Mouse (Mus musculus): ENCODE data around the gene Treml2. TPM values are rescaled to one million over a fixed set of nuclear protein-coding genes. Genes with fewer than 3 reads are reported as not detected.

Gene Treml2
- not detected for polyA plus RNA-seq (2014; fragmentation: Illumina TruSeq; extraction: RNeasy Lipid Tissue Mini Kit (QIAGEN cat#74804); ENCODE audit: low read depth, low replicate concordance)

DNA sequence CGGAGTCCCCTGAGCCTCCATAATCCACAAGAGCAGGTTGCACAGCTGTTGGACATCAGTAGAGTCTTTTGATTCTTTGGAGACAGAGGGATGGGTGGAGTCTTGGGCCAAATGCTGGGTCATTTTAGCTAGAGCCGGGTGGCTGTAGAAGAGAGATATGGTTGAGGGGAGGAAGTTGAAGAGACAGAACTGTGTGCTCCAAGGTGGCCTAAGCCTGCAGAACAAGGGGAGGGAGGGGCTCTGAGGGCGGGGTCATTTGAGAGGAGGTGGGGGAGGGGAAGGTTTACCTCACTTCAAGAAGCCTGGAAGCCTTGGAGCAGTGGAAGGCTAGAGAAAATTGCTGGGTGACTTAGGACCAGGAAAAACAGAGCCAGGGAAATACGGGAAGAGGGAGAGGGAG, at the start of gene Treml2:
Treml2 (plus strand) TSS at position 296 of the 400 bp plus-strand sequence.

DNA sequence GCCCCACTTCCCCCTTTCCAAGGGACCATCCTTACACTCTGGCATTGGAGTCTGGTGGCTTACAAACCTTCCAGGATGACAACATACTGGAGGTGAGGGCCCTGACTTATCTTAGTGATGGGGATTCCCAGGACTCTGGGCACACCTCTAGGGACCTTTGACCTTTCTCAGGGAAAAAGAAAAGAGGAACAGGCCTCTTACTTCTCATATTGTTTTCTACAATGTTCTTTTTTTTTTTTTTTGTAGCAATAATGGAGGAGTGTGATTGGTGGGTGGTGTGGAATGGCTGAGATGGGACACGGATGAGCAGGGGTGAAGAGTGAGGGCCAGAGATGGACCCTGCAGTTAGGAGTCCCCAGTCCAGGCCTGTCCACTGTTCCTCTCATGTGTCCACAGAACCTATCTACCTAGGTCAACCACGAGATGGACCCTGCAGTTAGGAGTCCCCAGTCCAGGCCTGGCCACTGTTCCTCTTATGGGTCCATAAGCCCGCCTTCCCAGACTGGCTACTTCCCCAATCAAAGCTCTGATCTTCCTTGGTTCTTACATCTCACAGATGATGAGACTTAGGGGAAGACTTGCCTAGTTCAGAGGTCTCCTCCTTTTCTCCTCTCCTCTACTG, 35.4 kb upstream of the Treml2 start, which contains the start of gene Treml4:
Treml4 (plus strand) TSS at position 555 of the 622 bp plus-strand sequence.

DNA sequence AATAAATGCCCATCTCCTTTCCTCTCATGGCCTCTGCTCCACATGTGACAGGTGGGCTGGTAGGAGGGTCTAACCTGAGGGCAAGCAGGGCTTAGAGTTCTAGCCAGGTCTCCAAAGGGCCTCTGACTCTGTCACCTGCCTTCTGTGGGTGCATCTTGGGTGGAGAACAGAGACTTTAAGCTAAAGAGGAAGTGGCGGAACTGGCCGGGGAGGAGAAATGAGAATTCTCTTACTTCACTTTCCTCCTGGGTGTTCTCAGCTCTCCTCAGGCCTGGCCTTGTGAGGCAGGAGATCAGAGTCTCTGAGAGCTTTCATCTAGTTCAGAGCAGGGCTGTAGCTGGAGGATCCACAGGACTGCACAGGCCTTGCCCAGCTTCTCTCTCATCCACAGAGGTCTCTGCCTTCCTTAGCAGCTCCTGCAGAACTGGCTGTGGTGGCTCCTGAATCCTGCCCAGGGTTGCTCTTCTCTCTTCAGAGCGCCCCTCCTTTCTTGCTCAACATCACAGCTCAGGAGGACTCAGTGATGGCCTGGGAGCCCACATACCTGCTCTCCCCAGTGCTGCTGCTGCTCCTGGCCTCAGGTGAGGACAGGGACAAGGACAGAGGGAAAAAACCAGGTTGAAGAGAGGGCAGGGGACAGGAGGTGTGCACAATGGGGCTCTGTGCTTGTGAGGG, 16.7 kb downstream of the Treml2 start, which contains the start of gene B430306N03Rik:
B430306N03Rik (plus strand) TSS at position 237 of the 675 bp plus-strand sequence.

DNA sequence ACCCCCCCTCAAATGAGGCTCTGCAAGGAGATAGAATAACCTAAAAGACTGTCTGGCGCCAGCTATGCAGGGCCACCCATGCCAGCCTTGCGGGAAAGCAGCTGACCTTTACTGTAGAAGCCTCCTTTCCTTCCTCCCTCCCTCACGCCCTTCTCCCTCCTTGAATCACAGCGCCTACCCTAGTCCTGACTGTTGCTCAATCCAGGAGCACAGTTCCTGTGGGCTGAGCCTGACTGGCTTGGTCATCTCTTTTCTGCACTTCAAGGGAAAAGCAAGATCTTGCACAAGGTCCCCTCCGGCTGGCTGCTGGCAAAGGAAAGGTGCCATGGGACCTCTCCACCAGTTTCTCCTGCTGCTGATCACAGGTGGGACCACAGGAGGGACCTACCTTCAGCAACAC, 46.9 kb downstream of the Treml2 start, which contains the start of gene Trem2:
Trem2 (plus strand) TSS at position 171 of the 400 bp plus-strand sequence.

DNA sequence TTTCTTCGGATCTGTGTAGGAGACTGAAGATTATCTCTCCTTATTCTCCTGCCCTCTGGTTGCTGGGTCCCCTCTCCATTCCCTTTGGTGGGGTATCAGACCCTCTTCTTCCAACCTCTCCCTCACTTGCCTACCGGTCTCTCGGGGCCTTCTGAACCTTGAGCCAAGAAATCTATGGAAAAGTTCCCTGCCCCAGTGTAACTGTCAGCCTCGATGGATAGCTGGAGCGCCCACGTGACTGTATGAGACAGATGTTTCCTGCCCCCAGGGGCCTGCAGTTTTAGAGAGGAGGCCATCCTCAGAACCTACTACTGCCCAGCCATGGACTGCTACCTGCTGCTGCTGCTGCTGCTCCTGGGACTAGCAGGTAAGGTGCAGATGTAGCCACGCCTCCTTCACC, 60.3 kb downstream of the Treml2 start, which contains the start of gene Treml1:
Treml1 (plus strand) TSS at position 301 of the 400 bp plus-strand sequence.

Other genes with a start within 250 kb of the Treml2 start
- gene 1700067P10Rik, start 210.2 kb upstream of the Treml2 start, polyA plus RNA-seq (2014; fragmentation: Illumina TruSeq; extraction: RNeasy Lipid Tissue Mini Kit (QIAGEN cat#74804); ENCODE audit: low read depth, low replicate concordance), result not detected
- not detected for gene 9830107B12Rik, start 153.2 kb upstream of the Treml2 start, polyA plus RNA-seq (2014; fragmentation: Illumina TruSeq; extraction: RNeasy Lipid Tissue Mini Kit (QIAGEN cat#74804); ENCODE audit: low read depth, low replicate concordance)
- gene A530064D06Rik, start 132.2 kb upstream of the Treml2 start, polyA plus RNA-seq (2014; fragmentation: Illumina TruSeq; extraction: RNeasy Lipid Tissue Mini Kit (QIAGEN cat#74804); ENCODE audit: low read depth, low replicate concordance), result 0.48 TPM
- not detected for gene Trem1, start 66.7 kb upstream of the Treml2 start, polyA plus RNA-seq (2014; fragmentation: Illumina TruSeq; extraction: RNeasy Lipid Tissue Mini Kit (QIAGEN cat#74804); ENCODE audit: low read depth, low replicate concordance)
- gene Trem3, start 51.7 kb upstream of the Treml2 start, polyA plus RNA-seq (2014; fragmentation: Illumina TruSeq; extraction: RNeasy Lipid Tissue Mini Kit (QIAGEN cat#74804); ENCODE audit: low read depth, low replicate concordance), result not detected
- 2.3 TPM for gene Treml4, start 35.2 kb upstream of the Treml2 start, polyA plus RNA-seq (2014; fragmentation: Illumina TruSeq; extraction: RNeasy Lipid Tissue Mini Kit (QIAGEN cat#74804); ENCODE audit: low read depth, low replicate concordance)
- gene B430306N03Rik, start 16.6 kb downstream of the Treml2 start, polyA plus RNA-seq (2014; fragmentation: Illumina TruSeq; extraction: RNeasy Lipid Tissue Mini Kit (QIAGEN cat#74804); ENCODE audit: low read depth, low replicate concordance), result 0.40 TPM
- gene Trem2, start 46.9 kb downstream of the Treml2 start, polyA plus RNA-seq (2014; fragmentation: Illumina TruSeq; extraction: RNeasy Lipid Tissue Mini Kit (QIAGEN cat#74804); ENCODE audit: low read depth, low replicate concordance), result not detected
- not detected for gene Treml1, start 60.4 kb downstream of the Treml2 start, polyA plus RNA-seq (2014; fragmentation: Illumina TruSeq; extraction: RNeasy Lipid Tissue Mini Kit (QIAGEN cat#74804); ENCODE audit: low read depth, low replicate concordance)
- 5.0 TPM for gene Nfya, start 110.4 kb downstream of the Treml2 start, polyA plus RNA-seq (2014; fragmentation: Illumina TruSeq; extraction: RNeasy Lipid Tissue Mini Kit (QIAGEN cat#74804); ENCODE audit: low read depth, low replicate concordance)
- 38.1 TPM for gene Oard1, start 110.5 kb downstream of the Treml2 start, polyA plus RNA-seq (2014; fragmentation: Illumina TruSeq; extraction: RNeasy Lipid Tissue Mini Kit (QIAGEN cat#74804); ENCODE audit: low read depth, low replicate concordance)
- gene Apobec2, start 133.4 kb downstream of the Treml2 start, polyA plus RNA-seq (2014; fragmentation: Illumina TruSeq; extraction: RNeasy Lipid Tissue Mini Kit (QIAGEN cat#74804); ENCODE audit: low read depth, low replicate concordance), result not detected
- gene Tspo2, start 152.0 kb downstream of the Treml2 start, polyA plus RNA-seq (2014; fragmentation: Illumina TruSeq; extraction: RNeasy Lipid Tissue Mini Kit (QIAGEN cat#74804); ENCODE audit: low read depth, low replicate concordance), result not detected
- not detected for gene Unc5cl, start 155.4 kb downstream of the Treml2 start, polyA plus RNA-seq (2014; fragmentation: Illumina TruSeq; extraction: RNeasy Lipid Tissue Mini Kit (QIAGEN cat#74804); ENCODE audit: low read depth, low replicate concordance)

Data from liver, adult 10 weeks (tissue).